Mouse (Mus musculus) erythroblast, embryonic 14.5 days (primary cell): ENCODE measurements around the gene Gm21860. TPM values are rescaled to one million over a fixed set of nuclear protein-coding genes. Genes with fewer than 3 reads are reported as not detected.
"Not testable (repeated sequence)": the region's sequence is repeated elsewhere in the genome, so short reads cannot be mapped to it uniquely, and the experiment has no call there.

Source experiments
- H3K27me3 ChIP-seq: 2 replicates; pipeline ENCODE4 v1.6.1; 2012; ENCODE audit warnings: inconsistent platforms; ENCODE audit not compliant: control insufficient read depth
- H3K36me3 ChIP-seq: 2 replicates; pipeline ENCODE4 v1.6.1; 2012; ENCODE audit warnings: mild to moderate bottlenecking, inconsistent platforms; ENCODE audit not compliant: control insufficient read depth
- H3K4me1 ChIP-seq: 2 replicates; pipeline ENCODE4 v1.6.1; 2012; ENCODE audit warnings: inconsistent platforms; ENCODE audit not compliant: control insufficient read depth
- H3K4me3 ChIP-seq: replicated peaks from 2 replicates; pipeline ENCODE3; 2012; ENCODE audit warnings: moderate library complexity, mild to moderate bottlenecking, inconsistent platforms
- H3K9me3 ChIP-seq: 2 replicates; pipeline ENCODE4 v1.6.1; 2012; ENCODE audit warnings: low read length, inconsistent platforms, mixed read lengths; ENCODE audit not compliant: control insufficient read depth
- polyA plus RNA-seq: library from polyadenylated mRNA; stranded (reverse); fragments of >175 nt; gene quantifications from 2 replicates; pipeline ENCODE4 v1.2.3, GENCODE M21; 2012

Gm21860 gene
- polyA plus RNA-seq, 1 experiment: not detected

DNA sequence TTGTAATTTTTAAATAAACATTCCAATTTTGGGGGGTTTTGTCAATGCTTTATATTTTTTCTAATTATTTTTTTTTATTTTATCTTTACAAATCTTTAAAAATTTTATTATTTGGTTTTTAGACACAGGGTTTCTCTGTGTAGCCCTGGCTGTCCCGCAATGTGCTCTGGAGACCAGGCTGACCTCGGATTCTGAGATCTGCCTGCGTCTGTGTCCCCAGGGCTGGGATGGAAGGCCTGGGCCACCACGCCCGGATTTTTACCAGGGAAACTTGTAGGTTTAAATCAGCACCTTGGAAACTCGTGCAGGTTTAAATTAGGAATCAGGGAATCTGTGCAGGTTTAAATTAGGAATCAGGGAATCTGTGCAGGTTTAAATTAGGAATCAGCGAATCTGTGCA, 37.1 kb downstream of the Gm21860 start:
- not testable (repeated sequence) for H3K9me3 ChIP-seq, H3K4me3 ChIP-seq, H3K4me1 ChIP-seq, H3K36me3 ChIP-seq, H3K27me3 ChIP-seq

Other genes starting within 250 kb of the Gm21860 start
- gene Gm47283, start 29.9 kb upstream of the Gm21860 start, polyA plus RNA-seq: not detected in 2 replicates
- gene Gm21748, start 84.4 kb upstream of the Gm21860 start, polyA plus RNA-seq: not detected in 2 replicates